8 mouse cellular contexts compared by ENCODE assay signal in the genomic region with DNA sequence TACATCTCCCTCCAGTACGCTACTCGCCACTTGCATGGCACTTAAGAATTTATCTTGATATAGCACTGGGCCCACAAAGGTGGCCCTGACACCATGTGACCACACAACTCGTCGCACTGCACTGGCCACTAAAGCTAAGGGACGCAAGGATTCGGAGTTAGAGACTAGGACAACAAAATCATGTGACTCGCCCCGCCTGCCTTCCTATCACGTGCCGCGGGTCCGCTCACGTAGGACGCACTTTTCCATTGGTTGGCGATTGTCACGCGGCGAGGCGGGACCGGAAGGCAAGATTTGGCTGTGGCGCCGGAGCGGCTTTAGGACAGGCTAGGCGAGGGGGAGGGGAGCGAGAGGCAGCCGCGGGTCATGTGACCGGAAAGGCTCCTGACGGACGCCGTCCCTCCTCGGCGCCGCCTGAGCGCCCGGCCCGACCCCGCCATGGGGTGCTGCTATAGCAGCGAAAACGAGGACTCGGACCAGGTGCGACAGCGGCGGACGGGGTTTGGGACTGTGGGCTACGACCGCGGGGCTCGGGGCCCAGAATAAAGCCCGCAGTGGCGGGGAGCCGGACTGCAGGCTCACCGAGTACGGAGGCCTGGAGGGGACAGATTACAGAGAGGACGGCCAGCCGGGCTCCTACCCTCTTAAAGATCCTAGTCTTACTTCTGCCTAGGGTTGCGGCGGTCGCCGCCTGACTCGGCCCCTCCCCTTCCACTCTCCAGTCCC. TPM values are rescaled to one million over a fixed set of nuclear protein-coding genes. Genes with fewer than 3 reads are reported as not detected.
DNase-seq lines count a peak whose midpoint lies in the region; ATAC-seq lines count a peak whose summit lies in the region.

A gene (plus strand): TSS at position 344 of the 726 bp plus-strand sequence.

- no peaks in the 10 kb centered on the region for H3K27me3 ChIP-seq in hindbrain, embryonic 14.5 days (ENCODE audit: control insufficient read depth, insufficient read depth, low read length)

- peaks cover 12% of the 10 kb centered on the region for H3K36me3 ChIP-seq in hindbrain, embryonic 14.5 days (replicated peaks; ENCODE audit: control insufficient read depth, insufficient read depth)

- no peaks in the 10 kb centered on the region for H3K9me3 ChIP-seq in hindbrain, embryonic 14.5 days (ENCODE audit: control insufficient read depth, low read length)

- DNase-seq in R1 (ENCODE audit: low read depth, low spot score), result peak; percentile 99
- DNase-seq in cerebellum, postnatal 25 days, result peak; percentile 99 to 100
- peak; percentile 99 for DNase-seq in frontal cortex, postnatal 25 days (ENCODE audit: low spot score in 2 of 2)
- peak; percentile 99 for DNase-seq in hindbrain, embryonic 14.5 days (ENCODE audit: low spot score)
- DNase-seq in layer of hippocampus, postnatal 36 days, result peak; percentile 100
- peak; percentile 100 for DNase-seq in lung, postnatal 36 days
- DNase-seq in retina, postnatal 1 day, result peak; percentile 100
- peak; percentile 98 to 100 for DNase-seq in urinary bladder, adult 18-20 months (ENCODE audit: low spot score in 2 of 2)

- H3K4me3 ChIP-seq in hindbrain, embryonic 14.5 days (replicated peaks; ENCODE audit: low read length), result peak within 1 kb of the TSS; percentile 78

- ATAC-seq in hindbrain, embryonic 14.5 days (ENCODE audit: low FRiP score), result peak; percentile 97

- peak within 1 kb of the TSS; percentile 78 for H3K4me2 ChIP-seq in hindbrain, embryonic 14.5 days (replicated peaks)

- WGBS in hindbrain, embryonic 14.5 days, result under 1% methylated on average over 61 of the region's 61 CpGs

- peak within 1 kb of the TSS; percentile 95 for H3K27ac ChIP-seq in hindbrain, embryonic 14.5 days

- H3K4me1 ChIP-seq in hindbrain, embryonic 14.5 days (replicated peaks; ENCODE audit: control insufficient read depth, insufficient read depth, low read length), result peaks cover 18% of the 10 kb centered on the region

- peak within 1 kb of the TSS; percentile 89 for H3K9ac ChIP-seq in hindbrain, embryonic 14.5 days

RNA-seq across cellular contexts. Expression of the gene that starts here (rescaled TPM):
- 135 and 144 TPM in 2 replicates for polyA plus RNA-seq in hindbrain, embryonic 14.5 days (2014; fragmentation: Nextera tagmentation; extraction: Ambion mirVana)
- 10 to 100 TPM; 87.9 to 90.5 TPM for total RNA-seq in layer of hippocampus, postnatal 36 days (2021)

Comparison
In these comparisons a context has a peak if more than half of its experiments do, and no peak if none do; other contexts are left out.
1. Peak in every context shown above with its lines: DNase-seq, ATAC-seq, H3K4me3 ChIP-seq and H3K27ac ChIP-seq.